Mouse (Mus musculus) ES-E14 (cell line): Measurements from ENCODE around the gene Igflr1.

Experiments used
- CHD2 ChIP-seq: IDR thresholded peaks from 2 replicates; pipeline ENCODE4 v1.6.1; 2014; ENCODE audit warnings: mild to moderate bottlenecking, low read depth, low read length, inconsistent platforms
- HCFC1 ChIP-seq: IDR thresholded peaks from 2 replicates; pipeline ENCODE4 v1.6.1; 2012; ENCODE audit warnings: low read length, inconsistent platforms, borderline replicate concordance; ENCODE audit not compliant: insufficient read depth
- MAFK ChIP-seq: IDR thresholded peaks from 2 replicates; pipeline ENCODE4 v1.6.1; 2014; ENCODE audit warnings: mild to moderate bottlenecking, low read depth, low read length, inconsistent platforms; ENCODE audit not compliant: insufficient read depth
- ZNF384 ChIP-seq: IDR thresholded peaks from 2 replicates; pipeline ENCODE4 v1.6.1; 2012; ENCODE audit warnings: low read depth, low read length, inconsistent platforms

- no peak for TF ChIP-seq MAFK
- TF ChIP-seq ZNF384: no peak
- TF ChIP-seq HCFC1: peak; percentile 94
- no peak for TF ChIP-seq CHD2
These were observed 13.7 kb upstream of the Igflr1 start for GRCm38 (mm10) chr7:30551445-30552101.
